Mouse (Mus musculus): Measurements from ENCODE around the gene Phc2. TPM values are rescaled to one million over a fixed set of nuclear protein-coding genes. Genes with fewer than 3 reads are reported as not detected.
"Not testable (repeated sequence)": the region's sequence is repeated elsewhere in the genome, so short reads cannot be mapped to it uniquely, and the experiment has no call there.

Gene Phc2
- polyA plus RNA-seq (2016; fragmentation: Nextera tagmentation; extraction: Ambion mirVana) = 69.0 and 81.6 TPM in 2 replicates

GRCm38 (mm10) chr4:128654505-128655381 lies at the start of gene Phc2:
Gene Phc2 (plus strand): TSS chr4:128654702.
- Histone ChIP-seq H3K9ac (replicated peaks) (peak within 1 kb of the TSS; percentile 75), H3K27ac (peak within 1 kb of the TSS; percentile 75), H3K4me2 (peak within 1 kb of the TSS; percentile 96), H3K4me3 (replicated peaks) (peak within 1 kb of the TSS; percentile 75), H3K9me3 (no peaks in the 10 kb centered on the region), H3K27me3 (no peaks in the 10 kb centered on the region), H3K36me3 (no peaks in the 10 kb centered on the region), H3K4me1 (replicated peaks) (peaks cover 50% of the 10 kb centered on the region)
- ATAC-seq (ENCODE audit: insufficient number of reproducible peaks, insufficient read depth, low FRiP score, low TSS enrichment, low read depth) = peak; percentile 91
- under 1% methylated on average over 82 of the region's 85 CpGs for WGBS

- Histone ChIP-seq H3K4me1 (replicated peaks) (peaks cover 12% of the 10 kb centered on the region), H3K27ac (no peak overlapping the region), H3K27me3 (no peaks in the 10 kb centered on the region), H3K9ac (replicated peaks) (no peak overlapping the region), H3K36me3 (peaks cover 33% of the 10 kb centered on the region), H3K9me3 (no peaks in the 10 kb centered on the region), H3K4me2 (no peak overlapping the region), H3K4me3 (replicated peaks) (no peak overlapping the region)
- no peak for ATAC-seq (ENCODE audit: insufficient number of reproducible peaks, insufficient read depth, low FRiP score, low TSS enrichment, low read depth)
- WGBS = 96% methylated on average over 7 of the region's 7 CpGs
Observed at GRCm38 (mm10) chr4:128606586-128606985, 47.9 kb upstream of the Phc2 start.

- Histone ChIP-seq H3K4me3 (replicated peaks) (no peak overlapping the region), H3K27ac (no peak overlapping the region), H3K9ac (replicated peaks) (no peak overlapping the region), H3K4me1 (replicated peaks) (peaks cover 12% of the 10 kb centered on the region), H3K4me2 (no peak overlapping the region), H3K27me3 (no peaks in the 10 kb centered on the region), H3K36me3 (peaks cover 22% of the 10 kb centered on the region), H3K9me3 (no peaks in the 10 kb centered on the region)
- 94% methylated on average over 11 of the region's 11 CpGs for WGBS
- no peak for ATAC-seq (ENCODE audit: insufficient number of reproducible peaks, insufficient read depth, low FRiP score, low TSS enrichment, low read depth)
Observed at GRCm38 (mm10) chr4:128607661-128608060, 46.8 kb upstream of the Phc2 start.

GRCm38 (mm10) chr4:128609276-128609924 lies 45.1 kb upstream of the Phc2 start:
- Histone ChIP-seq H3K4me1 (replicated peaks) (peaks cover 12% of the 10 kb centered on the region), H3K9me3 (no peaks in the 10 kb centered on the region), H3K27me3 (no peaks in the 10 kb centered on the region; the same call in 1 of the 2 replicates), H3K27ac (peak overlapping the region; percentile 56; the same call in 1 of the 2 replicates), H3K4me2 (peak overlapping the region; percentile 73), H3K36me3 (peaks cover 5% of the 10 kb centered on the region), H3K9ac (replicated peaks) (peak overlapping the region; percentile 79), H3K4me3 (replicated peaks) (peak overlapping the region; percentile 68)
- 12% methylated on average over 25 of the region's 27 CpGs for WGBS
- no peak; the same call in 1 of the 2 replicates for ATAC-seq (ENCODE audit: insufficient number of reproducible peaks, insufficient read depth, low FRiP score, low TSS enrichment, low read depth)

- ATAC-seq (ENCODE audit: insufficient number of reproducible peaks, insufficient read depth, low FRiP score, low TSS enrichment, low read depth) = peak; percentile 95
- peak within 1 kb of the TSS; percentile 73 for H3K4me2 ChIP-seq
- H3K9ac ChIP-seq (replicated peaks) = peak within 1 kb of the TSS; percentile 79
- peak within 1 kb of the TSS; percentile 56; the same call in 1 of the 2 replicates for H3K27ac ChIP-seq
- WGBS = under 1% methylated on average over 23 of the region's 24 CpGs
- H3K27me3 ChIP-seq = no peaks in the 10 kb centered on the region; the same call in 1 of the 2 replicates
- peak within 1 kb of the TSS; percentile 68 for H3K4me3 ChIP-seq (replicated peaks)
- 0 out of 2 replicates have a peak, but pooled peaks cover 2% of the 10 kb centered on the region for H3K36me3 ChIP-seq
- H3K4me1 ChIP-seq (replicated peaks) = peaks cover 12% of the 10 kb centered on the region
- no peaks in the 10 kb centered on the region for H3K9me3 ChIP-seq
Observed at GRCm38 (mm10) chr4:128609925-128610402, 44.5 kb upstream of the Phc2 start, which contains the start of gene Zscan20. Gene Zscan20 (minus strand): TSS chr4:128610098.

GRCm38 (mm10) chr4:128610706-128611105 lies 43.8 kb upstream of the Phc2 start:
- Histone ChIP-seq H3K27me3 (no peaks in the 10 kb centered on the region; the same call in 1 of the 2 replicates), H3K4me1 (replicated peaks) (peaks cover 12% of the 10 kb centered on the region), H3K36me3 (0 out of 2 replicates have a peak, but pooled peaks cover 1% of the 10 kb centered on the region), H3K4me2 (peak overlapping the region; percentile 73), H3K9ac (replicated peaks) (no peak overlapping the region), H3K9me3 (no peaks in the 10 kb centered on the region), H3K4me3 (replicated peaks) (peak overlapping the region; percentile 68), H3K27ac (no peak overlapping the region)
- no peak for ATAC-seq (ENCODE audit: insufficient number of reproducible peaks, insufficient read depth, low FRiP score, low TSS enrichment, low read depth)
- WGBS = 29% methylated on average over 10 of the region's 10 CpGs

- H3K27me3 ChIP-seq; H3K9me3 ChIP-seq; H3K27ac ChIP-seq; H3K4me2 ChIP-seq; H3K9ac ChIP-seq (replicated peaks); H3K36me3 ChIP-seq; H3K4me3 ChIP-seq (replicated peaks); ATAC-seq (ENCODE audit: insufficient number of reproducible peaks, insufficient read depth, low FRiP score, low TSS enrichment, low read depth): not testable (repeated sequence)
- WGBS = 85% methylated on average over 3 of the region's 3 CpGs
- H3K4me1 ChIP-seq (replicated peaks) = peaks cover 12% of the 10 kb centered on the region
Observed at GRCm38 (mm10) chr4:128611726-128612125, 42.8 kb upstream of the Phc2 start.

- Histone ChIP-seq H3K27ac (no peak overlapping the region), H3K4me3 (replicated peaks) (no peak overlapping the region), H3K4me2 (no peak overlapping the region), H3K27me3 (peaks cover 6% of the 10 kb centered on the region), H3K9me3 (no peaks in the 10 kb centered on the region), H3K9ac (replicated peaks) (no peak overlapping the region), H3K4me1 (replicated peaks) (peaks cover 18% of the 10 kb centered on the region), H3K36me3 (no peaks in the 10 kb centered on the region)
- 20% methylated on average over 8 of the region's 8 CpGs for WGBS
- no peak for ATAC-seq (ENCODE audit: insufficient number of reproducible peaks, insufficient read depth, low FRiP score, low TSS enrichment, low read depth)
Observed at GRCm38 (mm10) chr4:128613326-128613725, 41.2 kb upstream of the Phc2 start.

GRCm38 (mm10) chr4:128615761-128616160 lies 38.7 kb upstream of the Phc2 start:
- Histone ChIP-seq H3K9me3 (no peaks in the 10 kb centered on the region), H3K36me3 (no peaks in the 10 kb centered on the region), H3K27me3 (peaks cover 6% of the 10 kb centered on the region), H3K4me1 (replicated peaks) (peaks cover 25% of the 10 kb centered on the region), H3K4me2 (no peak overlapping the region), H3K9ac (replicated peaks) (no peak overlapping the region), H3K4me3 (replicated peaks) (no peak overlapping the region), H3K27ac (no peak overlapping the region)
- WGBS = 88% methylated on average over 14 of the region's 14 CpGs
- ATAC-seq (ENCODE audit: insufficient number of reproducible peaks, insufficient read depth, low FRiP score, low TSS enrichment, low read depth) = no peak

- no peaks in the 10 kb centered on the region for H3K9me3 ChIP-seq
- H3K4me2 ChIP-seq = no peak overlapping the region
- H3K9ac ChIP-seq (replicated peaks) = no peak overlapping the region
- no peak overlapping the region; the same call in 1 of the 2 replicates for H3K27ac ChIP-seq
- no peaks in the 10 kb centered on the region for H3K36me3 ChIP-seq
- peaks cover 24% of the 10 kb centered on the region for H3K4me1 ChIP-seq (replicated peaks)
- H3K4me3 ChIP-seq (replicated peaks) = no peak overlapping the region
- no peak for ATAC-seq (ENCODE audit: insufficient number of reproducible peaks, insufficient read depth, low FRiP score, low TSS enrichment, low read depth)
- 77% methylated on average over 17 of the region's 17 CpGs for WGBS
- peaks cover 6% of the 10 kb centered on the region for H3K27me3 ChIP-seq
Observed at GRCm38 (mm10) chr4:128617363-128618120, 37.0 kb upstream of the Phc2 start.

Measured in limb, embryonic 12.5 days (tissue).